In genomic region chr11:75738477-75738821, GRCm38 (mm10) we compare ENCODE assay signal across 20 mouse cellular contexts. TPM values are rescaled to one million over a fixed set of nuclear protein-coding genes. Genes with fewer than 3 reads are reported as not detected.
DNase-seq lines count a peak whose midpoint lies in the region; ATAC-seq and TF ChIP-seq lines count a peak whose summit lies in the region.
"Had no signal": no experiment of that assay in that cellular context is flagged by ENCODE, and none has a peak within 500 bp of the region (broad histone marks: within the 10 kb centered on the region; RNA-seq: fewer than 3 reads in every experiment).

No protein-coding gene starts in this region.

- H3K4me3 ChIP-seq in liver, postnatal 0 days (ENCODE audit: low read depth, low read length): no peak overlapping the region
- no peak overlapping the region for H3K4me3 ChIP-seq in liver, embryonic 12.5 days
- no peak overlapping the region for H3K4me3 ChIP-seq in CH12.LX (replicated peaks in 1 of 3; ENCODE audit: low read depth in 2 of 3, low read length in 2 of 3, poor library complexity in 1 of 3)
- no peak overlapping the region for H3K4me3 ChIP-seq in ES-Bruce4 (ENCODE audit: low read depth, low read length)
- no peak overlapping the region for H3K4me3 ChIP-seq in forebrain, embryonic 14.5 days (ENCODE audit: low read depth, low read length)
- H3K4me3 ChIP-seq: embryonic facial prominence, embryonic 10.5 days; embryonic facial prominence, embryonic 12.5 days; forebrain, embryonic 13.5 days had no signal

- DNase-seq in liver, postnatal 0 days: no peak
- no peak for DNase-seq in CH12.LX (ENCODE audit: extremely low read depth)
- no peak for DNase-seq in forebrain, embryonic 14.5 days (ENCODE audit: low spot score)
- DNase-seq in cerebellum, postnatal 10 days: no peak
- DNase-seq: adrenal gland, adult 2 months; adrenal gland, postnatal 10 days; adrenal gland, postnatal 25 days; cerebellum, adult 11 months; cerebellum, adult 18-20 months; cerebellum, adult 8-10 months; cerebellum, adult 9-11 months; cerebellum, postnatal 25 days had no signal

- no peaks in the 10 kb centered on the region for H3K27me3 ChIP-seq in liver, postnatal 0 days (ENCODE audit: insufficient read depth, low read length)
- no peaks in the 10 kb centered on the region for H3K27me3 ChIP-seq in liver, embryonic 12.5 days (replicated peaks)
- H3K27me3 ChIP-seq in CH12.LX (replicated peaks): no peaks in the 10 kb centered on the region
- H3K27me3 ChIP-seq in ES-Bruce4 (ENCODE audit: control insufficient read depth, insufficient read depth, low read length, poor library complexity, severe bottlenecking): no peaks in the 10 kb centered on the region
- H3K27me3 ChIP-seq in forebrain, embryonic 14.5 days (replicated peaks; ENCODE audit: control insufficient read depth, insufficient read depth, low read length): no peaks in the 10 kb centered on the region
- H3K27me3 ChIP-seq: embryonic facial prominence, embryonic 12.5 days; forebrain, embryonic 13.5 days had no signal

- H3K79me2 ChIP-seq in CH12.LX (replicated peaks; ENCODE audit: control insufficient read depth, extremely low read depth, insufficient read depth, poor library complexity, severe bottlenecking): peaks cover 97% of the 10 kb centered on the region

- no peaks in the 10 kb centered on the region for H3K9me3 ChIP-seq in liver, postnatal 0 days (ENCODE audit: low read length)
- H3K9me3 ChIP-seq in liver, embryonic 12.5 days (replicated peaks): no peaks in the 10 kb centered on the region
- H3K9me3 ChIP-seq in CH12.LX (replicated peaks; ENCODE audit: low read length) (no peaks in the 10 kb centered on the region), ES-Bruce4 (replicated peaks; ENCODE audit: control insufficient read depth, insufficient read depth, low read length, poor library complexity, severe bottlenecking) (no peaks in the 10 kb centered on the region)
- H3K9me3 ChIP-seq in forebrain, embryonic 14.5 days (replicated peaks; ENCODE audit: control insufficient read depth, low read length): no peaks in the 10 kb centered on the region
- H3K9me3 ChIP-seq: embryonic facial prominence, embryonic 10.5 days; embryonic facial prominence, embryonic 12.5 days; forebrain, embryonic 13.5 days had no signal

- WGBS in liver, postnatal 0 days (ENCODE audit: insufficient replicate concordance): 83% methylated on average over 7 of the region's 7 CpGs
- 86% methylated on average over 7 of the region's 7 CpGs for WGBS in liver, embryonic 12.5 days (ENCODE audit: insufficient replicate concordance)
- WGBS in forebrain, embryonic 14.5 days: 97% methylated on average over 7 of the region's 7 CpGs

- H3K9ac ChIP-seq in liver, postnatal 0 days (replicated peaks): no peak overlapping the region
- no peak overlapping the region for H3K9ac ChIP-seq in liver, embryonic 12.5 days
- H3K9ac ChIP-seq in CH12.LX (ENCODE audit: insufficient read depth, low read depth) (peak overlapping the region; percentile 34), ES-Bruce4 (ENCODE audit: low read depth, poor library complexity, severe bottlenecking) (peak overlapping the region; percentile 6; the same call in 1 of the 2 replicates)
- no peak overlapping the region for H3K9ac ChIP-seq in forebrain, embryonic 14.5 days (ENCODE audit: low read length)
- H3K9ac ChIP-seq: embryonic facial prominence, embryonic 12.5 days; forebrain, embryonic 13.5 days had no signal

- in situ Hi-C loops in CH12.LX (cut with MboI; ENCODE audit: low pct_ligation_motif_present, low pct_unique_long_range_greater_than_20kb, low sequenced_read_pairs): no loop called here

- no peak for TF ChIP-seq CTCF in liver, postnatal 0 days (IDR thresholded peaks at IDR 0.05; ENCODE audit: low read depth)
- TF ChIP-seq CTCF in CH12.LX (conservative IDR thresholded peaks at IDR 0.05 in 1 of 2, IDR thresholded peaks at IDR 0.05 in 1 of 2; ENCODE audit: low read depth in 2 of 2, low read length in 2 of 2) (no peak), ES-Bruce4 (IDR thresholded peaks at IDR 0.05; ENCODE audit: low read depth, low read length) (no peak)

- peak overlapping the region; percentile 38; the same call in 1 of the 2 replicates for H3K4me2 ChIP-seq in liver, postnatal 0 days (ENCODE audit: low read depth, low read length)
- no peak overlapping the region for H3K4me2 ChIP-seq in liver, embryonic 12.5 days
- peak overlapping the region; percentile 57 for H3K4me2 ChIP-seq in CH12.LX (ENCODE audit: insufficient read depth, low read depth, poor library complexity, severe bottlenecking)
- H3K4me2 ChIP-seq in forebrain, embryonic 14.5 days (ENCODE audit: low read length): no peak overlapping the region
- H3K4me2 ChIP-seq: embryonic facial prominence, embryonic 12.5 days had no signal

- dilution Hi-C loops in CH12.LX (cut with MboI; ENCODE audit: extremely low pct_ligation_motif_present, extremely low pct_unique_long_range_greater_than_20kb, low sequenced_read_pairs): no loop called here

- peaks cover 7% of the 10 kb centered on the region; the same call in 1 of the 2 replicates for H3K36me3 ChIP-seq in liver, postnatal 0 days (replicated peaks; ENCODE audit: insufficient read depth, low read length)
- H3K36me3 ChIP-seq in liver, embryonic 12.5 days: peaks cover 60% of the 10 kb centered on the region
- peaks cover 25 to 59% of the 10 kb centered on the region in 2 experiments for H3K36me3 ChIP-seq in CH12.LX (replicated peaks in 1 of 2; ENCODE audit: control insufficient read depth in 1 of 2, insufficient read depth in 1 of 2, low read length in 1 of 2)
- H3K36me3 ChIP-seq in ES-Bruce4 (ENCODE audit: control insufficient read depth, insufficient read depth, low read length, poor library complexity, severe bottlenecking): peaks cover 61% of the 10 kb centered on the region
- peaks cover 23% of the 10 kb centered on the region for H3K36me3 ChIP-seq in forebrain, embryonic 14.5 days (ENCODE audit: control insufficient read depth, insufficient read depth, low read length)

- no peak for TF ChIP-seq EP300 in liver, postnatal 0 days (IDR thresholded peaks at IDR 0.05; ENCODE audit: low read depth)
- no peak for TF ChIP-seq EP300 in CH12.LX (IDR thresholded peaks at IDR 0.05; ENCODE audit: low read length)
- TF ChIP-seq EP300 in ES-Bruce4 (IDR thresholded peaks at IDR 0.05; ENCODE audit: insufficient read depth, low read depth, low read length): no peak

- no peak for ATAC-seq in liver, postnatal 0 days
- ATAC-seq in liver, embryonic 12.5 days: no peak
- ATAC-seq in forebrain, embryonic 14.5 days: no peak
- ATAC-seq: CD4-positive, CD25-positive, alpha-beta regulatory T cell, adult 4 months; forebrain, embryonic 13.5 days; forebrain, embryonic 16.5 days had no signal

- peaks cover 45% of the 10 kb centered on the region for H3K4me1 ChIP-seq in liver, postnatal 0 days (ENCODE audit: insufficient read depth)
- peaks cover 82% of the 10 kb centered on the region for H3K4me1 ChIP-seq in liver, embryonic 12.5 days
- H3K4me1 ChIP-seq in CH12.LX (ENCODE audit: control insufficient read depth in 1 of 2, insufficient read depth in 2 of 2) (peaks cover 19 to 81% of the 10 kb centered on the region in 2 experiments), ES-Bruce4 (ENCODE audit: control insufficient read depth, insufficient read depth, low read length) (peaks cover 8% of the 10 kb centered on the region)
- H3K4me1 ChIP-seq in forebrain, embryonic 14.5 days (ENCODE audit: control insufficient read depth, insufficient read depth, low read length): peaks cover 32% of the 10 kb centered on the region

- peak overlapping the region; percentile 60 for H3K27ac ChIP-seq in liver, postnatal 0 days (ENCODE audit: low read depth)
- H3K27ac ChIP-seq in liver, embryonic 12.5 days: no peak overlapping the region
- H3K27ac ChIP-seq in CH12.LX (ENCODE audit: insufficient read depth, low read depth): peak overlapping the region; percentile 94
- H3K27ac ChIP-seq in ES-Bruce4 (ENCODE audit: insufficient read depth, low read length): peak overlapping the region; percentile 5; the same call in 1 of the 2 replicates
- H3K27ac ChIP-seq in forebrain, embryonic 14.5 days (ENCODE audit: low read depth, low read length): no peak overlapping the region
- H3K27ac ChIP-seq: embryonic facial prominence, embryonic 10.5 days; embryonic facial prominence, embryonic 12.5 days; forebrain, embryonic 13.5 days had no signal

- TF ChIP-seq POLR2A in CH12.LX (IDR thresholded peaks at IDR 0.05; ENCODE audit: low read depth, low read length) (no peak), ES-Bruce4 (IDR thresholded peaks at IDR 0.05; ENCODE audit: insufficient read depth, low read length) (no peak)

- TF ChIP-seq RAD21 in CH12.LX (IDR thresholded peaks at IDR 0.05; ENCODE audit: low read depth, low read length): no peak

TF ChIP-seq in CH12.LX, 34 proteins besides CTCF, POLR2A, EP300 and RAD21 (continues in another document):
- TF ChIP-seq E2F4 (IDR thresholded peaks at IDR 0.05; ENCODE audit: insufficient replicate concordance, low read depth, low read length): no peak

RNA-seq across cellular contexts. Expression of gene Ywhae, which starts 5.8 kb away (rescaled TPM):
- 190 and 204 TPM in 2 replicates for polyA plus RNA-seq in liver, postnatal 0 days (2015; fragmentation: Nextera tagmentation; extraction: Ambion mirVana)
- 405 and 415 TPM in 2 replicates for polyA plus RNA-seq in liver, embryonic 12.5 days (2016; fragmentation: Nextera tagmentation; extraction: Ambion mirVana)
- total RNA-seq in CH12.LX (2012; rRNA removed) (348 and 421 TPM in 2 replicates), CH12.LX (2014; rRNA removed) (129 and 130 TPM in 2 replicates)
- polyA plus RNA-seq in CH12.LX (2012; ENCODE audit: insufficient read length, low read depth) (1,436 and 1,665 TPM in 2 replicates), ES-Bruce4 (2011; ENCODE audit: insufficient read depth, insufficient read length, low read depth, missing spikeins) (1,329 and 1,367 TPM in 2 replicates)
- 1,444 and 1,603 TPM in 2 replicates for polyA plus RNA-seq in forebrain, embryonic 14.5 days (2014; fragmentation: Nextera tagmentation; extraction: Ambion mirVana)

RNA-seq across cellular contexts. Expression of gene Doc2b, which starts 57.4 kb away (rescaled TPM):
- polyA plus RNA-seq in liver, postnatal 0 days (2015; fragmentation: Nextera tagmentation; extraction: Ambion mirVana): not detected in 2 replicates
- 0.05 and 0.12 TPM in 2 replicates for polyA plus RNA-seq in liver, embryonic 12.5 days (2016; fragmentation: Nextera tagmentation; extraction: Ambion mirVana)
- 0.04 TPM in 1 of 2 replicates, not detected in the other for total RNA-seq in CH12.LX (2012; rRNA removed)
- not detected in 2 replicates for total RNA-seq in CH12.LX (2014; rRNA removed)
- not detected in 2 replicates for polyA plus RNA-seq in CH12.LX (2012; ENCODE audit: insufficient read length, low read depth)
- polyA plus RNA-seq in ES-Bruce4 (2011; ENCODE audit: insufficient read depth, insufficient read length, low read depth, missing spikeins): 0.15 and 0.22 TPM in 2 replicates
- 1.5 and 1.8 TPM in 2 replicates for polyA plus RNA-seq in forebrain, embryonic 14.5 days (2014; fragmentation: Nextera tagmentation; extraction: Ambion mirVana)
- total RNA-seq: MEL had no signal
- polyA plus RNA-seq: CD4-positive, CD25-positive, alpha-beta regulatory T cell, adult 4 months had no signal

RNA-seq across cellular contexts. Expression of gene Crk, which starts 59.4 kb away (rescaled TPM):
- polyA plus RNA-seq in liver, postnatal 0 days (2015; fragmentation: Nextera tagmentation; extraction: Ambion mirVana): 35.0 and 36.0 TPM in 2 replicates
- 50.2 and 53.6 TPM in 2 replicates for polyA plus RNA-seq in liver, embryonic 12.5 days (2016; fragmentation: Nextera tagmentation; extraction: Ambion mirVana)
- total RNA-seq in CH12.LX (2012; rRNA removed): 37.8 and 42.2 TPM in 2 replicates
- 39.9 and 44.3 TPM in 2 replicates for total RNA-seq in CH12.LX (2014; rRNA removed)
- polyA plus RNA-seq in CH12.LX (2012; ENCODE audit: insufficient read length, low read depth): 44.6 and 46.1 TPM in 2 replicates
- polyA plus RNA-seq in ES-Bruce4 (2011; ENCODE audit: insufficient read depth, insufficient read length, low read depth, missing spikeins): 86.0 and 91.5 TPM in 2 replicates
- polyA plus RNA-seq in forebrain, embryonic 14.5 days (2014; fragmentation: Nextera tagmentation; extraction: Ambion mirVana): 105 and 109 TPM in 2 replicates

Comparison
In these comparisons a context has a peak if more than half of its experiments do, and no peak if none do; other contexts are left out.
1. H3K27ac ChIP-seq: peak in liver, postnatal 0 days (single experiment), CH12.LX (single experiment) and ES-Bruce4 (single experiment); none in liver, embryonic 12.5 days (single experiment) and forebrain, embryonic 14.5 days (single experiment).
2. H3K4me2 ChIP-seq: peak in liver, postnatal 0 days (single experiment) and CH12.LX (single experiment); none in liver, embryonic 12.5 days (single experiment) and forebrain, embryonic 14.5 days (single experiment).
3. H3K9ac ChIP-seq: peak in CH12.LX (single experiment) and ES-Bruce4 (single experiment); none in liver, postnatal 0 days (single experiment), liver, embryonic 12.5 days (single experiment) and forebrain, embryonic 14.5 days (single experiment).